Mouse (Mus musculus) retina, embryonic 14.5 days (tissue): Measurements from ENCODE around the gene Sgf29.
A peak's percentile ranks its signal among the peaks of the same experiment; 100 is the strongest.

ENCODE experiments used
- DNase-seq: peaks from one replicate; pipeline ENCODE4 v3.0.0-alpha.2; 2015; ENCODE audit warnings: low spot score

Gene Sgf29

GRCm38 (mm10) chr7:126642545-126643243, 6.4 kb upstream of the Sgf29 start:
- no peak for DNase-seq

GRCm38 (mm10) chr7:126643244-126643617, 5.9 kb upstream of the Sgf29 start:
- DNase-seq: peak; percentile 53

GRCm38 (mm10) chr7:126644345-126644744, 4.8 kb upstream of the Sgf29 start:
- DNase-seq: no peak

- DNase-seq: no peak
These were observed 4.2 kb upstream of the Sgf29 start for GRCm38 (mm10) chr7:126644914-126645313.

GRCm38 (mm10) chr7:126645708-126646107, 3.4 kb upstream of the Sgf29 start:
- no peak for DNase-seq

- DNase-seq: no peak
These were observed 623 bp upstream of the Sgf29 start for GRCm38 (mm10) chr7:126648486-126648885.

GRCm38 (mm10) chr7:126650852-126651251, 1.7 kb downstream of the Sgf29 start:
- no peak for DNase-seq

- no peak for DNase-seq
These were observed 4.9 kb downstream of the Sgf29 start for GRCm38 (mm10) chr7:126653991-126654390.

GRCm38 (mm10) chr7:126655695-126656094, 6.6 kb downstream of the Sgf29 start:
- no peak for DNase-seq

GRCm38 (mm10) chr7:126657522-126657921, 8.4 kb downstream of the Sgf29 start:
- DNase-seq: no peak

- DNase-seq: no peak
These were observed 10.7 kb downstream of the Sgf29 start for GRCm38 (mm10) chr7:126659771-126660170.

GRCm38 (mm10) chr7:126663646-126664045, 14.5 kb downstream of the Sgf29 start:
- no peak for DNase-seq

GRCm38 (mm10) chr7:126665269-126665668, 16.2 kb downstream of the Sgf29 start:
- DNase-seq: no peak

GRCm38 (mm10) chr7:126667495-126668090, 18.5 kb downstream of the Sgf29 start:
- DNase-seq: no peak

- no peak for DNase-seq
These were observed 19.3 kb downstream of the Sgf29 start for GRCm38 (mm10) chr7:126668452-126668851.

GRCm38 (mm10) chr7:126670152-126670551, 21.0 kb downstream of the Sgf29 start:
- DNase-seq: no peak

GRCm38 (mm10) chr7:126672111-126672510, 23.0 kb downstream of the Sgf29 start:
- DNase-seq: no peak

GRCm38 (mm10) chr7:126675104-126675503, 26.0 kb downstream of the Sgf29 start:
- DNase-seq: no peak

- no peak for DNase-seq
These were observed 27.1 kb downstream of the Sgf29 start, which contains the start of gene Sult1a1 for GRCm38 (mm10) chr7:126676207-126676606. Gene Sult1a1, minus strand, starts transcription at chr7:126676432.

- DNase-seq: no peak
These were observed 27.6 kb downstream of the Sgf29 start for GRCm38 (mm10) chr7:126676631-126677220.

GRCm38 (mm10) chr7:126678545-126679341, 29.6 kb downstream of the Sgf29 start:
- DNase-seq: no peak

- DNase-seq: no peak
These were observed 30.6 kb downstream of the Sgf29 start for GRCm38 (mm10) chr7:126679683-126680082.

- no peak for DNase-seq
These were observed 32.1 kb downstream of the Sgf29 start for GRCm38 (mm10) chr7:126681221-126681620.
